Mouse (Mus musculus) limb, embryonic 14.5 days (tissue): ENCODE results near the gene Rims1. TPM values are rescaled to one million over a fixed set of nuclear protein-coding genes. Genes with fewer than 3 reads are reported as not detected.

Experiments
- ATAC-seq: fragments of 200-750 bp; cut with Nextera tagmentation; 2 replicates; pipeline ENCODE4 v1.8.0; 2017; ENCODE audit warnings: low read depth, moderate number of reproducible peaks, moderate TSS enrichment; ENCODE audit not compliant: low FRiP score
- DNase-seq: peaks from one replicate; pipeline ENCODE4 v3.0.0-alpha.2; 2015; ENCODE audit warnings: low spot score
- H3K27ac ChIP-seq: fragments of 300-500 bp; sonication (generic); replicated peaks from 2 replicates; pipeline ENCODE4 v1.5.1; 2014; ENCODE audit warnings: low read depth, mild to moderate bottlenecking, low read length, moderate library complexity, mixed read lengths
- H3K27me3 ChIP-seq: fragments of 300-500 bp; sonication (generic); 2 replicates; pipeline ENCODE4 v1.6.1; 2014; ENCODE audit warnings: low read length, mixed read lengths; ENCODE audit not compliant: control insufficient read depth, insufficient read depth
- H3K36me3 ChIP-seq: fragments of 300-500 bp; sonication (generic); 2 replicates; pipeline ENCODE4 v1.6.1; 2014; ENCODE audit warnings: mild to moderate bottlenecking, low read length, moderate library complexity, mixed read lengths; ENCODE audit not compliant: control insufficient read depth, insufficient read depth
- H3K4me1 ChIP-seq: fragments of 300-500 bp; sonication (generic); 2 replicates; pipeline ENCODE4 v1.6.1; 2014; ENCODE audit warnings: antibody characterized with exemption, low read length, mixed read lengths; ENCODE audit not compliant: control insufficient read depth, insufficient read depth
- H3K4me2 ChIP-seq: fragments of 300-500 bp; sonication (generic); replicated peaks from 2 replicates; pipeline ENCODE4 v1.6.1; 2014; ENCODE audit warnings: low read depth, mild to moderate bottlenecking, low read length, moderate library complexity; ENCODE audit not compliant: severe bottlenecking
- H3K4me3 ChIP-seq: fragments of 300-500 bp; sonication (generic); replicated peaks from 2 replicates; pipeline ENCODE4 v1.5.1; 2014; ENCODE audit warnings: low read length
- H3K9ac ChIP-seq: fragments of 300-500 bp; sonication (generic); 2 replicates; pipeline ENCODE4 v1.6.1; 2014; ENCODE audit warnings: mild to moderate bottlenecking, low read depth, low read length, moderate library complexity; ENCODE audit not compliant: severe bottlenecking
- H3K9me3 ChIP-seq: fragments of 300-500 bp; sonication (generic); 2 replicates; pipeline ENCODE4 v1.6.1; 2016; ENCODE audit warnings: low read length; ENCODE audit not compliant: control insufficient read depth
- POLR2A ChIP-seq: fragments of 200-500 bp; IDR thresholded peaks from 2 replicates; pipeline ENCODE4 v1.8.0; 2012; ENCODE audit warnings: inconsistent platforms, mild to moderate bottlenecking, moderate library complexity, borderline replicate concordance; ENCODE audit not compliant: insufficient read depth, insufficient read length; ENCODE audit errors: extremely low read depth
- WGBS: fragments of 180-500 bp; shearing (Covaris S2); extraction: QIAGEN DNeasy Blood & Tissue Kit; methylation state at CpG from one replicate; pipeline ENCODE4 v1.1.7; 2014; 5-methylcytosine and 5-hydroxymethylcytosine counted together
- polyA plus RNA-seq, 2 experiments: library from polyadenylated mRNA; depleted of rRNA in 1 of 2; stranded (reverse) in 1 of 2; unstranded in 1 of 2; fragments of >200 nt; fragmentation: Nextera tagmentation in 1 of 2; extraction: Ambion mirVana in 1 of 2; gene quantifications; 2 replicates each; pipeline versions ENCODE4 v1.2.1 to v1.2.3; 2012 to 2014

Gene Rims1
- polyA plus RNA-seq, 2 experiments: 1.4 to 1.8 TPM

DNA sequence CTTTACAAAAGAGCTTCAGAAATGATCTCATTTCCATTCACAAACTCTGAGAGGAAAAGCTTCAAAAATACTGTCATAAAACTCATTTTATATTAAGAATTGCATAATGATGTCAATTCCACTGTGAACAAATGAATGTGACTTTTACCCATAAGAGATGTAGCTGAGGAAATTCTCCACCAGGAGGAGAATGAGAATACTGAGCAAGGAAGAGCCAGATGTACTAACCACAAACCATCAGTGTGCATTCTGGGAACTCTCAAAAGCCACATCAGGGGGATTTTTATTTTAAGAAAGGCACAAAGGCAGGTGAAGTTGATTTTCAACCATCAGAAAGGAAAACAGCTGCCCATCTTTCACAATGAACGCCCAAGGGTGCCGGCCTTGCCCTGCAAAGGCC, 71.4 kb downstream of the Rims1 start:
- Histone ChIP-seq H3K4me3 (no peak overlapping the region), H3K4me1 (no peaks in the 10 kb centered on the region), H3K36me3 (no peaks in the 10 kb centered on the region), H3K4me2 (no peak overlapping the region), H3K27me3 (no peaks in the 10 kb centered on the region), H3K27ac (no peak overlapping the region), H3K9ac (no peak overlapping the region), H3K9me3 (no peaks in the 10 kb centered on the region)
- no peak for TF ChIP-seq POLR2A
- ATAC-seq (no peak), DNase-seq (no peak)
- 85% methylated on average over 2 of the region's 2 CpGs for WGBS

DNA sequence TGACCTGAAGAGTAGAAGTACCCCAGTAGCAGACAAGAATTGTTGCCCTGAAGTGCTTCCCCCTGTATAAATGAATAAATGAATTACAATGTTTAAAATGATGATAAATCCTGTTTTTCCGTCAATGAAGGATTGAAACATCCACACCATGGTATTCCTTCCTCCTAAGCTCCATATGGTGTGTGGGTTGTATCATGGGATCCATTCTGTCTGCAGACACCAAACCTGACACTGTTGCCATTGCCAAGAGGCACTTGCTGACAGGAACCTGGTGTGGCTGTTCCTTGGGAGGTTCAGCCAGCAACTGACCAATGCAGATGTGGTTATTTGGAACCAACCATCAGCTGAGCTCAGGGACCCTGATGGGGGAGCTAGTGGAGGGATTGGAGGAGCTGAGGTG, 72.5 kb downstream of the Rims1 start:
- H3K4me1 ChIP-seq: no peaks in the 10 kb centered on the region
- ATAC-seq (no peak), DNase-seq (no peak)
- H3K9ac ChIP-seq: no peak overlapping the region
- no peak overlapping the region for H3K4me2 ChIP-seq
- no peaks in the 10 kb centered on the region for H3K9me3 ChIP-seq
- H3K27me3 ChIP-seq: no peaks in the 10 kb centered on the region
- 88% methylated on average over 1 of the region's 1 CpGs for WGBS
- TF ChIP-seq POLR2A: no peak
- no peaks in the 10 kb centered on the region for H3K36me3 ChIP-seq
- H3K4me3 ChIP-seq: no peak overlapping the region
- H3K27ac ChIP-seq: no peak overlapping the region

DNA sequence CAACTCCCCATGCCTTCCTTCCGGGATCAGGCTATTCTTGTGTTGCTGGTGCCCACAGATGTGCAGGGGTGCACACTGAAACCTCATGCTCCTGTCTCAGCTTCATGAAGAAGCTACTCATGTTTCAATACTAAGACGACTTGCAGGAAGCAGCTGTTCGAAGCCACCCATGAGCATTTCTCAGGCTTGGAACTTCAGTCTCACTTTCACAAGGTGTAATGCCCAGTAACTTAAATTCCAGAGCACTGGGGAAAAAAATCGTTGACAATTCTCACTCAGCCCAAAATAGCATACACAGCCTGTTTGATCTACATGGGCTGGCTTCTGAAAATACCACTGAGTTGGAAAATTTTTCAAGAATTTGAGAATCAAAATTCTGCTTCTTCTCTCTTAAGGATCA, 77.6 kb downstream of the Rims1 start:
- no peaks in the 10 kb centered on the region for H3K27me3 ChIP-seq
- TF ChIP-seq POLR2A: no peak

DNA sequence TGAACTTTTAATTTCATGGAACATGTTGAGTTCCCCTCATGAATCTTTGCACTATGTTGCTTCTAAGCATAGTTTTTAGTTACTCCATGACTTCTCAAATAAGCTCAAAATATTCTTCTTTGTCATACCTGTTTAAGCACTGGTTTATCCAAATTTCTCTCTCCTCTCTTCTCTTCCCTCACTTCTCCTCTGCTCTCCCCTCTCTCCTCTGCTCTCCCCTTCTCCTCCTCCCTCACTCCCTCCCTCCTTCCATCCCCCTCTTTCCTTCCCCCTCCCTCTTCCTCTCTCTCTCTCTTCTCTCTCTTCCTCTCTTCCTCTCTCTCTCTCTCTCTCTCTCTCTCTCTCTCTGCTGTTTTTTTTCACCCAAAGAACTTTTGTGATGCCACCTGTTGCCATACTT, 84.1 kb downstream of the Rims1 start:
- Histone ChIP-seq H3K9ac (no peak overlapping the region), H3K27ac (no peak overlapping the region), H3K36me3 (no peaks in the 10 kb centered on the region), H3K27me3 (no peaks in the 10 kb centered on the region), H3K4me1 (no peaks in the 10 kb centered on the region), H3K4me2 (no peak overlapping the region), H3K9me3 (no peaks in the 10 kb centered on the region), H3K4me3 (no peak overlapping the region)
- no peak for TF ChIP-seq POLR2A
- no peak for ATAC-seq
- DNase-seq: no peak

More for the DNA sequence above, 77.6 kb downstream of the Rims1 start:
- DNase-seq: no peak
- Histone ChIP-seq H3K4me1 (no peaks in the 10 kb centered on the region), H3K36me3 (no peaks in the 10 kb centered on the region), H3K27ac (no peak overlapping the region), H3K9ac (no peak overlapping the region), H3K4me3 (no peak overlapping the region), H3K4me2 (no peak overlapping the region), H3K9me3 (no peaks in the 10 kb centered on the region)
- 48% methylated on average over 4 of the region's 4 CpGs for WGBS
- no peak for ATAC-seq

DNA sequence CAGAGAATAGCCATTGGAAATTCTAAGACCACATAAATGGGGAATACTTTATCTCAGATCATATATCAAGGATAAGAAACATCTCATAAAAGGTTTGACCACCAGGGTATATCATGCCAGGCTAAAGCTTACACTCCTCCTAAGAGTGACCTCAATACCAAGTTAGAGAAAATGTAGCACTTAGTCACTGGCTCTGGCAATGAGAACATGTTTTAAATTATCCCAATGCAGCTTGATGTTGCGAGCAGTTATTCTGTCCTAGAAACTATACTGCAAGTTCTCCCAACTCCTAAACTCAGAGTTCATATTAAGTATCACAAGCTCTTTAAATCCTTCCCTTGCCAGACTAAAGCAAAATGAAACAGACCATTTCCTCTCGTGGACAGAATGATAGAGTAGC, 85.1 kb downstream of the Rims1 start:
- DNase-seq: no peak
- Histone ChIP-seq H3K9ac (no peak overlapping the region), H3K4me1 (no peaks in the 10 kb centered on the region), H3K9me3 (no peaks in the 10 kb centered on the region), H3K27me3 (no peaks in the 10 kb centered on the region), H3K27ac (no peak overlapping the region), H3K4me3 (no peak overlapping the region), H3K36me3 (no peaks in the 10 kb centered on the region), H3K4me2 (no peak overlapping the region)
- WGBS: 62% methylated on average over 2 of the region's 2 CpGs
- no peak for ATAC-seq
- no peak for TF ChIP-seq POLR2A

DNA sequence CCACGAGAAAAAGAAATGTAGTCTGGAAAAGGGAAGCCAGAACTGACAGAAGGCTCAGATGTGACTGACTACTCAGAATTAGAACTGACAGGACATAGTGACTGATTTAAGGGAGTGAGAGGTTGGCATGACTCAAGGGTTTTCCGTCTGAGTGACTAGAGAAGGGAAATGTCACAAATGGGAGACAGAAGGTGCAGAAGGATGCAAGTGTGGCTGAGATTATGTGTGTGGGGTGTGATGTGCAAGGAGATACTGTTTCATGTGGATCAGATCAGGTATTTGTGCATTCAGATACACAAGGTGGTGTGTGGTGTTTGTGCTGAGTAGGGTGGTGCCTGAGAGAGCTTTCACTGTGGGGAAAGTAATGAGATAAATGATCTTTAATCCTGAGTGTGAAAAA, 96.3 kb downstream of the Rims1 start:
- Histone ChIP-seq H3K27me3 (no peaks in the 10 kb centered on the region), H3K9me3 (no peaks in the 10 kb centered on the region), H3K27ac (no peak overlapping the region), H3K4me1 (no peaks in the 10 kb centered on the region), H3K4me2 (no peak overlapping the region), H3K36me3 (no peaks in the 10 kb centered on the region), H3K9ac (no peak overlapping the region), H3K4me3 (no peak overlapping the region)
- DNase-seq (no peak), ATAC-seq (no peak)
- no peak for TF ChIP-seq POLR2A
- WGBS: 61% methylated on average over 2 of the region's 2 CpGs
